Mouse (Mus musculus) thymus, adult 2 months (tissue): Measurements from ENCODE around the gene Ninj1.

ENCODE experiments used
- CTCF ChIP-seq: fragments of 200-500 bp; IDR thresholded peaks from 2 replicates; pipeline ENCODE4 v1.5.1; 2012; ENCODE audit warnings: mild to moderate bottlenecking, control low read depth, low read length, moderate library complexity, borderline replicate concordance; ENCODE audit not compliant: control insufficient read depth, poor library complexity, insufficient read depth; ENCODE audit errors: extremely low read depth
- POLR2A ChIP-seq: fragments of 200-500 bp; IDR thresholded peaks from 2 replicates; pipeline ENCODE4 v1.6.1; 2012; ENCODE audit warnings: mild to moderate bottlenecking, low read length, control low read depth, moderate library complexity; ENCODE audit not compliant: control insufficient read depth, poor library complexity, insufficient read depth; ENCODE audit errors: extremely low read depth

- TF ChIP-seq CTCF (no peak), POLR2A (no peak)
Observed at GRCm38 (mm10) chr13:49237617-49238016, 50.3 kb downstream of the Ninj1 start.
